Mouse (Mus musculus): Measurements from ENCODE around the gene Zfp809.

The Zfp809 gene

GRCm38 (mm10) chr9:22225581-22226388, at the start of gene Zfp809:
Zfp809 (plus strand) TSS chr9:22225714.
- in situ Hi-C loops (cut with MboI): loop anchor here (10.0 kb wide), 1 partner anchor 71 kb away; the partner anchor contains the start of gene Pigyl

GRCm38 (mm10) chr9:22188025-22188611, 37.4 kb upstream of the Zfp809 start, which contains the start of gene Zfp872:
Zfp872 (plus strand) TSS chr9:22188090.
- in situ Hi-C loops (cut with MboI): no loop called here

DNA sequence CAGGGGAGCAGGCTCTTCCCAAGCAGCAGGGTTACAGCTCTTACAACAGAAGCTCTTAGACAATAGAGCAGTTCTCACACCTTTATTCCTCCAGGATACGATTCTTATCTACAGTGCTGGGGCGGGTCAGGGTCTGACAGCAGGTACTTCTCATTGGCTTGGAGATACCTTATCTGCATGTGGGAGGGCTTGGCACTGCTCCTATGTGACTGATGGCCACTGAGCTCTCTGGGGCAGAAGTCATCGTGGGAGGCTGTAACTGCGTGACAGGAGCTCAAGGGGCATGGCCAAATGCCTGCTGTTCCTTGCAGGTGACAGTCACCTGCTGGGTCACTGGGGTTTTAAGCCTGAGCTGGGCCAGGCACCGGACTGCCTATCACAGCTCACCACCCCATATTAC, 29.1 kb upstream of the Zfp809 start:
- in situ Hi-C loops (cut with MboI): no loop called here

DNA sequence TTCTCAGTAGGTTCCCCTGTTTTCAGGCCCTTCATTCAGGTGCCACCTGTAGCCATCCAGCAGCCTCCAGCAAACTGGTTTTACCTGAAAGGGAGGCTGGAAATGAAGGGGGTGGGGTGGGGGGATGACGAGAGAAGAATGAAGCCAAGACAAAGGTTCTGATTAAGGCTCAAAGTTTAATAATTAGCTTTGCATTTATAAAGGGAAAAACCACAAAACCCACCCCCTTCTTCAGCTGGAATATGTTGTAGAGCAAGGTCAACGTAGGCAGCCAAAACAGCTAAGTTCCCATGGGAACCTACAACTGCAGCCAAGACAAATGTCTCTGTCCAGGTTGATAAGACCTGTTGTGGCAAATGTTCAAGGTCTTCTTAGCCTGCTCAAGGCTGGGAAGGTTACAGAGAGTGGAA, 11.7 kb upstream of the Zfp809 start:
- in situ Hi-C loops (cut with MboI): no loop called here

DNA sequence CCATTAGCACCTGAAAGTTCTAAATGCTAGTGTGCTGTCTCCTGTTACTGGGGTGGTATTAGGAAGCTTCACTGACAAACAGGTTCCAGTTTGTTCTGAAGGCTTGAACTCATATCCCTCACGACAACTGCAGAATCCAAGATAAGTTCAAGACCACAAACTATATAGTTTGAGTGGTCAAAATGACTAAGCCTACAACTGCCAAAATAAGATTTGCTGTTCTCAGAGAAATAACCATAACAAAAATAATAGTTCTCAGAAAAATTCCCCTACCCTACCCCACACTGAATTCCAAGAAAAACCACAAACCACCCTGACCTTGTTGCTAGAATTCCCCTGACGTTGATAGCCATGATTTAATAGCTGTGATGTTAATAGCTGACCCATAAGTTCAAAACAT, 11.0 kb upstream of the Zfp809 start:
- in situ Hi-C loops (cut with MboI): no loop called here

- in situ Hi-C loops (cut with MboI): no loop called here
Measured at GRCm38 (mm10) chr9:22216705-22217104, 8.8 kb upstream of the Zfp809 start.

- in situ Hi-C loops (cut with MboI): no loop called here
Measured at GRCm38 (mm10) chr9:22217858-22218493, 7.5 kb upstream of the Zfp809 start.

GRCm38 (mm10) chr9:22224066-22224465, 1.4 kb upstream of the Zfp809 start:
- in situ Hi-C loops (cut with MboI): loop anchor here (10.0 kb wide), 1 partner anchor 69 kb away; the partner anchor contains the start of gene Pigyl

DNA sequence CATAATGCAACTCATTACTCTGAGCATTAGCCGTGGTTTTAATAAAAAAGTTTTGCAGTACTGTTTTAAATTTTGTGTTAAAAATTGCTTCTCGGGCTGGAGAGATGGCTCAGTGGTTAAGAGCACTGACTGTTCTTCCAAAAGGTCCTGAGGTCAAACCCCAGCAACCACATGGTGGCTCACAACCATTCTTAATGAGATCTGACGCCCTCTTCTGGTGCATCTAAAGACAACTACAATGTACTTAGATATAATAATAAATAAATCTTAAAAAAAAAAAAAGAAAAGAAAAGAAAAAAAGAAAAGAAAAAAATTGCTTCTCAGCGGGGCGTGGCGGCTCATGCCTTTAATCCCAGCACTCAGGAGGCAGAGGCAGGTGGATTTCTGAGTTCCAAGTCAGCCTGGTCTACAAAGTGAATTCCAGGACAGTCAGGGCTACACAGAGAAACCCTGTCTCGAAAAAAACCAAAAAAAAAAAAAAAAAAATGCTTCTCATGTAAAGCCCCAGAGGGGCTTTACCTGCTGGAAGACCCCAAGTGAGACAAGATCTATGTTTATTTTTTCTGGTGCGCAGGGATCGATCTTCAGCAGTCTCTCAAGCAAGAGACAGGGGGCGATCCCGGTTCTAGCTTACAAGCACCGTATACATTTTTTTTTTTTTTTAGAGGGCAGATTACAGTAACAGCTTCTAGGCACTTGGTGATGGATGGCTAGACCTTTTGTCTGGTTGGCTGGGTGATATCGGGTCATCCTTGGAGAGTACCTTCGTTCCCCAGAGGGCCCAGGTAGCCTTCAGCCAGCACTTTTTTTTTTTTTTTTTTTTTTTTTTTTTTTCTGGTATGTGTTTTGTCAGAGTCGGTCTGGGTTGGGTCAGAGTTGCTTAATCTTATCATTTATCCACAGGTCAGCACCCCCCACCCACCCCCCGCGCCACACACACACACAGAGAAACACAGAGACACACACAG, 694 bp upstream of the Zfp809 start:
- in situ Hi-C loops (cut with MboI): loop anchor here (10.0 kb wide), 1 partner anchor 70 kb away; the partner anchor contains the start of gene Pigyl

DNA sequence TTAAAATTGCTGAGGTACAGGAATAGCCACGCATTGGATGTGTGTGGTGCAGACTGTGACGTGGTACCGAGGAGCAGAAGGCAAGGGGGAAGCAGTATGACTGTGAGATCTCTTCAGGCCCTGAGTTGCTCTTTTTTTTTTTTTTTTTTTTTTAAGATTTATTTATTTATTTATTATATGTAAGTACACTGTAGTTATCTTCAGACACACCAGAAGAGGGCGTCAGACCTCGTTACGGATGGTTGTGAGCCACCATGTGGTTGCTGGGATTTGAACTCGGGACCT, 817 bp downstream of the Zfp809 start:
- in situ Hi-C loops (cut with MboI): loop anchor here (10.0 kb wide), 1 partner anchor 72 kb away; the partner anchor contains the start of gene Pigyl

DNA sequence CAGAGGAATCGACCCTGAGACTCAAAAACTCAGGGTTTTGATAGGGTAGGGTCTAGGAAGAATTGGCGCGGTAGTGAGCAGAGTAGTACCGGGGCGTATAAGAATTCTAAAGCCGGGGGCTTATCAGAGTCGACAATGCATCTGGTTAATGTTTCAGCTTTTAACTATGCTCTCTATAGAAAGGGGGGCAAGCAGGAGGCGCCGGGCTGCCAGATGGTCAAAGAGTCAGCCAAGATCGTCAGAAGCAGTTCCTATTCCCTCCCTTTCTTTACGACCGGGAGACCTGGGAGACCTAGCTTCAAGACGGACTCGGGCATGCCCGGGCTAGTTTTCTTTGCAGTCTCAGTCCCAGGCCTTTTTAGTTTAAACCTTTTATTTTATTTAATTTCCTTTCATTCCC, 1.3 kb downstream of the Zfp809 start:
- in situ Hi-C loops (cut with MboI): loop anchor here (10.0 kb wide), 1 partner anchor 72 kb away; the partner anchor contains the start of gene Pigyl

GRCm38 (mm10) chr9:22229386-22230026, 4.0 kb downstream of the Zfp809 start:
- in situ Hi-C loops (cut with MboI): loop anchor here (10.0 kb wide), 1 partner anchor 75 kb away; the partner anchor contains the start of gene Pigyl

GRCm38 (mm10) chr9:22230061-22230460, 4.5 kb downstream of the Zfp809 start:
- in situ Hi-C loops (cut with MboI): no loop called here

- in situ Hi-C loops (cut with MboI): no loop called here
Measured at GRCm38 (mm10) chr9:22230556-22230955, 5.0 kb downstream of the Zfp809 start.

- in situ Hi-C loops (cut with MboI): no loop called here
Measured at GRCm38 (mm10) chr9:22240001-22240400, 14.5 kb downstream of the Zfp809 start.

DNA sequence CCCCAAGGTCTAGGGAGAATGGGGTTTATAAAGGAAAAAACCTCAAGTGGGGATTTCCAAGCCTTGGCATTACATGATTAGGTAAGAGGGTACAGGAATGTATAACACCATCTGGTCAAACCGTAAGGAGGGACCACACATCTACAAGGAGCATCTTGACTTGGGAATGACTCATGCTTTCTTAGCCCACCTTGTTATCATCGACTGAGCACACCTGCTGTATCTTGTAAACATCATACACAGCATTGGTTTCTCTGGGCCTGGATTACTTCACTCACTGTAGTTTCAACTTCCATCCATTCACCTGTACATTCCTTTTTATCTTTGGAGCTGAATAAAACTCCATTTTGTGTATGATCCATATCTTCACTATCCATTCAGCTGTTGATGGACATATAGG, 18.7 kb downstream of the Zfp809 start:
- in situ Hi-C loops (cut with MboI): no loop called here

DNA sequence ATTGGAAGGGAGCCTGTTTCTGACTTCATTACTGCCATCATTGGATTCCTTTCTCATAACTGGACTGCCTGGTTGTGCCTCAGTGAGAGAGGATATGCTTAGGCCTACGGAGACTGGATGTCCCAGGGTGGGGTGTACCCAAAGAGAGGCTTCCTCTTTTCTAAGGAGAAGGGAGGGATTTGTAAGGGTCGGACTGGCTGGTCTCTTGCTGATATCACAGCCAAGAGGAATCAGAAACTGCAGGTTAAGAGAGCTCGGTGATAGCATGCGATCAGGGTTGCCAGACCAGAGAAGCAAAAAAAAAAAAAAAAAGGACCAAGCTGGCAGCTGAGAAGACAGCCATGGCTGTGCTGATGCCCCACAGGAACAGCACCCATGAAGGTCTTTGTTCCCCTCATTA, 31.1 kb downstream of the Zfp809 start:
- in situ Hi-C loops (cut with MboI): no loop called here

DNA sequence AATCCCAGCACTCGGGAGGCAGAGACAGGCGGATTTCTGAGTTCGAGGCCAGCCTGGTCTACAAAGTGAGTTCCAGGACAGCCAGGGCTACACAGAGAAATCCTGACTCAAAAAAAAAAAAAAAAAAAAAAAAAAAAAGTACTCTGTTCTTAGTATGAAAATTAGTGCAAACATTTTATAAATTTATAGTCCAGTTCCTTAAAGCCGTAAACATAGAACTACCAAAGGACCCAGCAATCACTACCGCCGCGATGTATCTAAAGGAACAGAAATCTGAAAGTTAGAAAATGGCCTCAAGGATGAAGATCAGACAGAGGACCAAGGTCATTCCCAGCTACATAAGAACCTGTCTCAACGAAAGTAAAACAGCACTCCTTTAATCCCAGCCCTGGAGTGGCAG, 33.3 kb downstream of the Zfp809 start:
- in situ Hi-C loops (cut with MboI): no loop called here

- in situ Hi-C loops (cut with MboI): no loop called here
Measured at GRCm38 (mm10) chr9:22259184-22260091, 33.9 kb downstream of the Zfp809 start, which contains the start of gene Zfp599. Zfp599 (minus strand) TSS chr9:22259895.

GRCm38 (mm10) chr9:22260092-22260422, 34.5 kb downstream of the Zfp809 start:
- in situ Hi-C loops (cut with MboI): no loop called here

Data from mature B cell (primary cell).